Mouse (Mus musculus) right cerebral cortex, postnatal 4 days (tissue): ENCODE results near the gene Dennd6b.
A peak's percentile ranks its signal among the peaks of the same experiment; 100 is the strongest.

Experiments used
- DNase-seq: peaks from one replicate; pipeline ENCODE4 v3.0.0-alpha.2; 2022

The Dennd6b gene

GRCm38 (mm10) chr15:89181561-89182270 lies 14.6 kb downstream of the Dennd6b start:
- DNase-seq, result no peak

DNA sequence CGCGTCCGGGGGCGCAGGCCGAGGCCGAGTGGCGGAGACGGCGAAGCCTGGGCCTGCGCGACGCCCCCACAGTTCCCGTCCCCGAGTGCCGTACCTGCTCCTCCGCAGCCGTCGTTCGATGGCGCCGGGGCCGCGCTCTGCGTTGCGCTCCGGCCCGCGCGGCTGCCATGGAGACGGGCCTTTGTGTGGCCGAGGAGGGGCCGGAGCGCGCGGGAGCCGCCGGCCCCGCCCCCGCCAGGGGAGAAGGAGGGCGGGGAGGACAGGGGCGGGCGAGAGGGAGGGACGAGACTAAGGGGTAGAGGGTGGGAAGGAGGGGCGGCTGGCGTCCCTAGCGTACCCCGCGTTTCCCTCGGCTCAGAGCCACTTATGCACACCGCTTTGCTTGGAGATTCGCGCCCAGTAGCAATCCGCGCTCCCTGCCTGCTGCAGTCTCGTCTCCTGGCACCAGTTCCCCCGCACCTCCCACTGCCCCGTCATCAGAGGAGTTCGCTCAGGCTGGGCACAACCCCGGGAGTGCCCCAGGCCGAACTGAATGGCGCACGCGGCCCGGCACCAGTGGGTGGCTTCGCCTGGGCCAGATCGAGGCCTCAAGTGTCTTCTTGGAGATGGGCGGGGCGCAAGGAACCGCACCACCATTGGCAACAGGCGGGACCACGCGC lies 15.6 kb downstream of the Dennd6b start, which contains the start of gene Plxnb2:
Gene Plxnb2 (minus strand): TSS at position 218 of the 659 bp plus-strand sequence.
- DNase-seq, result peak; percentile 78

DNA sequence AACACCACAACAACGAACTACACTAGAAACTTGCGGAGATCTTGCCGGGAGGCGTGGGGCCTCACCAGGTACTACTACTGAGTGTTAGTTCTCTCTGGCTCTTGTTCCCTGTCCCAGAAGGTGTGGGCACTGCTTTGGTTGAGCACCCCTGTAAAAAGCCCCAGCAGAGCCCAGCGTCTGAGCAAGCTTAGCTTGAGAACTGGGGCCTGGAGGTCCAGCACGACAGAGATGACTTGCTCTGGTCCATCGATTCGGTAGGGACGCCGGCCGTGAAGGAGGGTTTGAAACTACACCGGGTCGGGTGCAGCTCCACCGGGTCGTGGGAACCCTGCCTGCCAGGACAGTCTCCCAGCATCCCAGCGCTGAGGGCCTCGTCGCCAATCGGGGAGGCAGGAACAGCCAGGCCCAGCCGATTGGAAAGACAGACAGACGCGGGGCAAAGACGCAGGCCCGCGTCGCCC lies 16.2 kb downstream of the Dennd6b start:
- peak; percentile 56 for DNase-seq

DNA sequence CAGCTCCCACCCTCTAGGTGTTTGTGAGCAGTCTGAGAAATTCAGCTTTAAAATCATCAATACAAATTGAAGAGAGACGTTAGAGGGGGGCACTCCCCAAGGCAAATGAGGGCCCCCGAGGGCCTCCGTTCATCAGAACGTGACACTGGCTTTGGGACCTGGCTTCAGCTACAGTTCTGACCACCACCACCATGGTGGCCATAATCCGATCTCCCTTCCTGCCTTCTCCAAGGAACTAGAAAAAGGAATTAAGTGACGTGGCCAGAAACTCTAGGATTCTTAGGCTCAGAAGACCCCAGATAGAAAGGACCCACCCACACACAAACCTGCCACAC lies 16.7 kb downstream of the Dennd6b start:
- DNase-seq, result no peak

DNA sequence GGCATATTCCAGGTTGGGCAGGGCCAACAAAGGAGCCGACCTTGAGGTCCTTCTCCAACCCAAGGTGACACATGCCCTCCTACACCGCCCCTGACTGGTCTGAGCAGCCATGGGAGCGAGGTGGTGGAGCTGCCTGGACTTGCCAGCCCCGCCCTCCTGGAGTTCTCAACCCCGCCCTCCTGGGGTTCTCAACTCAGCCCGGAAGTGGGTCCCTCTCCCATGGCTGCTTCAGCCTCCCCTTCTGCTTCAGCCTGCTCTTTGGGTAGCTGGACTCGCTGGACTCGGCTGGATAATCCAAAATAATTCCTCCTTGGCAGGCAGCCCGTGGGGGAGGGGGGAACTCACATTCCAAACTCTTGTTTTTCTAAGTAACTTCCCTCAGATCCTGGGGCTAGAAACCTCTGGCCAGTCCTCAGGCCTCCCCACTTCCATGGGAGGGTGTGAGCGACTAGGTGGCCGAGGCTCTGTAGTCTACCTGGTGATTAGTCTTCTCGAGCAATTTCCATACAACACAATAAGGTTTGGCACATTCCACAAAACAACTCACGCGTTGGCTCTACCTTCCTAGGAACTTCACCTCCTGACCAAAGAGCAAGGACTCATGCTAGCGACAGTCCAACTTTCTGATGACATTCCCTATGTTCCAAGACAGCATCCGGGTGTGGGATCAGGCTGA lies 17.2 kb downstream of the Dennd6b start:
- DNase-seq, result peak; percentile 54

DNA sequence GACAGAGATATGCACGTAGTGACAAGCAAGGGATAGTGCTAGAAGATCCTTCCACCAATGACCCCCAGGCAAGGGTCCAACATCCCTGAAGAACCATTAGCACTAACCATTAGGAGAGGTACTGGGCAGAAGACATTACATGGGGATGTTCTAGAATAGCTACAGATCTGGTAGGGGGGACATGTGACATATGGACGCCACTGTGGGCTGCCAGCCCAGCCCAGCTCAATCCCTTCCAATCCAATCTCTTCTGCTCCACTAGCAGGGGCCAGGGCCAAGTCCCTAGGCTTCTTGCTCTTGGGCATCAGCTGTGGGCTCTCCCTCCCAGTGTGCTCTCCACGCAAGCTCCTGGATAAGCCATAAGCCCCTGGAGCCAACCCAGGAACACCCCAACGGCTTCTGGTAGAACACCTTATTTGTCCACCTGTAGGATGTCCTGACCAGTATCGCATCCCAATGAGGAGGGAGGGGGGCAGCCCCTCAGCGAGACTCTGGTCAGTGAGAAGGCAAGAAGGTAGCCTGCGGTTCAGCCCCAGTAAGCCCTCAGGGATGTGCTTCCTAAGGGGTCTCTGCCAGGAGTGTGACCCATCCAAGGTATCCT lies 17.9 kb downstream of the Dennd6b start:
- no peak for DNase-seq

DNA sequence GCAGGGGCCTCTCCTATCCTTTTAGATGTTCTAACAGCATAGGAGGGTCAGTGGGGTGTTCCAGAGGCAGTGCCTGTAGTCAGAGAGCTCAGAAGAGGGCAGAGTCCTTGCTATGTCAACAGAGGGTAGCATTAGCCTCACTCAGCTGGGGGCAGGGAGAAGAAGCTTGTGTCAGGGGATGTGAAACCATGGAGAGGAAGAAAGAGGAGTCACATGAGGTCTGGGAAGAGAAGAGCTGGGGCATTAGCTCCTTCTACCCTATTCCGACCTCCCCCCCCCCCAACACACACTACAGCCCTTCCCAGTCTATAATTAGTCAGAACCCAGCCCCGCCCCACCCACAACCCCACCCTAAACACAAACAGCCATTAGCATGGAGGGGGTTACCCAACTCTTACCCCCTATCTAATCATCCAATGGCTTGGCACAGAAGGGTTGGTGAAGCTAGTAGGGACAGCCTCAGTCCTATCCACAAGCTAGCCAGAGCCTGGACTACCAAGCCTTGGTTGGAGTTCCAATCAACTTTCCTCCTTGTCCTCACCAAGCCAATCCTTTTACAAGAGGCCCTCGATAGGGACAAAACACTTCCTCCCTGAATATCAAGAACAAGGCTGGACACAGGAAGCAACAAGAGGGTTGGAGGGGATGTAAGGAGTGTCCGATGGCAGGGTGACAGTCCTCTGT lies 18.6 kb downstream of the Dennd6b start:
- DNase-seq, result no peak

GRCm38 (mm10) chr15:89177121-89177520 lies 19.2 kb downstream of the Dennd6b start:
- DNase-seq, result peak; percentile 63

DNA sequence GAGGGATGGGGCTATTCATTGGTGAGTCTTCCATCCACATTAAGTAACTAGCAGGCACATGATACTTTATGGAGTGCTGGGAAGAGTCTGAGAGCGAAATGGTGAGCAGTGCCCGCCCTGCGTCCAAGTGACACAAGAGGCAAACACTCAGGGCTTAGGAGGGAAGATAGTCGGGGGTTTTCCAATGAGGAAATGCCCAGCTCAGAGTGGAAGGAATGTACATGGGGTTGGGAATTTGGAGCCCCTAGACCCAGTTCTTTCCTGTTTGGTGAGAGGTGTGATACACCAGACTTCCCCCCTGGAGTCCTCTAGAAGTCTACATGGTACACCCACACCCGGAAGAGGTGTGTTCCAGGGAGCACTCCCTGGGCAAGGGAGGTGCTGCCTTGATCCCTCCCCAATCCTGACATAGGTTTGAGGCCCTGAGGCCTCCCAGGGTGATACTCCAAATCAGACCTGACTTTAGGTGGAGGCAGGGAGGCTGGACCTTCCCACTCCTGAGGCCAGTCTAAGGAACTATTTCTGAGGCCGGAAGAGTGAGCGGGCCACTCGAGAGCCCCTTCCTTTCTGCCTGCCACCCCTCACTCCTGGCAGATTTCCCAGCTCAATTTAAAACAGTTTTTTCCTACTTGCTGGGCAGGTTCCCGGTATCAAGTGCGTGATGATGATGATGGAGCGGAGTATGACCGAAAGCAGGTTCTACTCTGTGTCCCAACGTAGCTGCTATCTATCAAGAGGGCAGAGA lies 20.7 kb downstream of the Dennd6b start:
- no peak for DNase-seq

DNA sequence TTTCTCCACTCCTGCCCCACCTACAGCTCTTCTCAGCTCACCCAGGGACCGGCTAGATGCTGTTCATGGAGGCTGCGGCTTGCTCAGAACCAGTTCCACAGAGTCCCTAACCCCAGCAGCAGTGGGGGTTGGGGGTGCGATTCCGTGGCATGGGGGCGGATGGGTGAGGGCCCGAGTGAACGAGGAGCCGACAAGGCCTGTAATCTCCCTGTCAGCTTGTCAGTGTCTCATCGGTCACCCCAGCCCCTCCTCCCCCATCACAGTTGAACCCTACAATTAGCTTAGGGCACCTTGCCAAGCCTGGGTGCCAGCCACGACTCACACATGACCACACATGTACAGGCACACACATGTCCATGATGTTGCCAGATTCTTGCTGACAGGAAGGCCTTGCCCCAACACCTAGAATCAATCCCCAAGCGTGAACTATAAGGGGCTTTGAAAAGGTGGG lies 21.4 kb downstream of the Dennd6b start:
- DNase-seq, result no peak

GRCm38 (mm10) chr15:89173906-89174214 lies 22.4 kb downstream of the Dennd6b start:
- no peak for DNase-seq

GRCm38 (mm10) chr15:89173024-89173905 lies 23.0 kb downstream of the Dennd6b start:
- peak; percentile 71 for DNase-seq

- no peak for DNase-seq
These were observed 23.9 kb downstream of the Dennd6b start for GRCm38 (mm10) chr15:89172276-89172935.

- no peak for DNase-seq
These were observed 24.7 kb downstream of the Dennd6b start for GRCm38 (mm10) chr15:89171526-89172051.

GRCm38 (mm10) chr15:89170102-89170501 lies 26.2 kb downstream of the Dennd6b start:
- no peak for DNase-seq

DNA sequence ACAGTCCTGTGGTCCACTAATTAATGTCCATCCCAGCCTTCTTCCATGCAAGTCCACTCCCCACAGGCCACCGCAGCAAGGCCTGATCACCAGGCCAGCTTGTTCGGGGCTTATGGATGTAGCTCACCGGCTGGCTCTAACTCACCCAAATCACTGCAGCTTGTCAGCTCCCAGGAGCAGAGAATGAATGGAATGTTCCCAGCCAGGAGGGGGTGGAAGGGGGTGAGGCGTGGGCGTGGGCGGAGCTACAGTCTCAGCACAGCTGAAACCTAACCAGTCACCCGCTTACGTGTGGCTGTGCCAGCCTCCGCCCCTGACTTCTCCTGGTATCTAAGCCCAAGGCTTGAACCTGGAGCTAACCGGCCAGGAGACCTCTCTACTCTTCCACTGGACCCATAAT lies 26.9 kb downstream of the Dennd6b start:
- peak; percentile 67 for DNase-seq

GRCm38 (mm10) chr15:89168922-89169321 lies 27.4 kb downstream of the Dennd6b start:
- DNase-seq, result no peak

DNA sequence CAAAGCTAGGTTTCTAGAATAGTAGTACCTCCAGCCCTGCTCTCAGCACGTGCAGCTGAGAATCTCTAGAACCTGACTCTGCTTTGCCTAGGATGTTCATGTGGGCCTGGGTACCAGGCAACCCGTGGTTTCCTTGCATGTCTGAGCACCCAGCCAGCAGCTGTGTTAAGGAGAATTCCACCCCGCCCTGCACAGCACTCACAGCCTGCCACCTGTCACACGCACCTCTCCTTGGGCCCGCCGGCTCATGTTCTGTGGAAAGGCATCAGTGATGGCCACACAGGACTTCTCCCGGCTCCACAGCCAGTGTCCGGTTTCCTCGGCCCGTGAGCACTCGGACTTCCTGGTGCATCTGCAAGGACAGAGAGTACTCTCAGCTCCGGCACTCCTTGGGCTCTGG lies 30.8 kb downstream of the Dennd6b start:
- DNase-seq, result no peak

- no peak for DNase-seq
These were observed 34.9 kb downstream of the Dennd6b start for GRCm38 (mm10) chr15:89161397-89161796.

- DNase-seq, result no peak
These were observed 37.8 kb downstream of the Dennd6b start for GRCm38 (mm10) chr15:89158516-89158915.
